Mouse (Mus musculus) left cerebral cortex, postnatal 36 days (tissue): ENCODE measurements at regions not wholly inside any gene's neighbourhood (a gene's known extent, or its start where the extent isn't known, plus 50 kb on each side); places are given as distances from the start of the nearest gene placed in this dataset. TPM values are rescaled to one million over a fixed set of nuclear protein-coding genes. Genes with fewer than 3 reads are reported as not detected.

Experiments used
- DNase-seq, 2 experiments: peaks; one replicate each; pipeline ENCODE4 v3.0.0; 2021 to 2022; ENCODE audit warnings: low spot score in 2 of 2, mixed read lengths in 1 of 2
- intact Hi-C: fragments of 180-260 bp; cut with DNase I; formaldehyde crosslinking; loops from one replicate; pipeline ENCODE4 v1.15.1; 2025
- microRNA-seq: library from miRNA; unstranded; fragments of <30 nt; microRNA quantifications from one replicate; pipeline ENCODE4 v1.2.0, GENCODE M21; 2022

DNA sequence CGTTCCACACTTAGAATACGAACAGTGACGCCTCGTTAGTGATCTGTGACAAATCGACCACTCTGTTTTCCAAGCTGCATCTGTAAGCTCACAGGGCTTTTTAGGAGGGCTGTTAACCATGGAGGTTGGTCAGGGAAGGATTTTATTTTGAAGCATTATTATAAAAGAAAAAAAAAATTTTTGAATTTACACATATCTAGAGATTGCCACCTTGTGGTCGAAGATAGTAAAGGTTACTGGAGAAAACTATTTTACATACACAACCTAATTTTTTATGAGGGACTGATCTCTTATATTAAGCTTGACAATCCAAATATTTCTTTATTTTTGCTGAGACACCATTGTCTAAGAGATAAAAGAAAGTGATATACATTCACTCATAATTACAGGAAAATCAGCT lies 937.2 kb downstream of the Sorcs1 start:
- no peak for DNase-seq
- intact Hi-C loops = loop anchor here (2.0 to 10.0 kb wide), 2 partner anchors 202 to 1596 kb away; no protein-coding TSS in a partner anchor

DNA sequence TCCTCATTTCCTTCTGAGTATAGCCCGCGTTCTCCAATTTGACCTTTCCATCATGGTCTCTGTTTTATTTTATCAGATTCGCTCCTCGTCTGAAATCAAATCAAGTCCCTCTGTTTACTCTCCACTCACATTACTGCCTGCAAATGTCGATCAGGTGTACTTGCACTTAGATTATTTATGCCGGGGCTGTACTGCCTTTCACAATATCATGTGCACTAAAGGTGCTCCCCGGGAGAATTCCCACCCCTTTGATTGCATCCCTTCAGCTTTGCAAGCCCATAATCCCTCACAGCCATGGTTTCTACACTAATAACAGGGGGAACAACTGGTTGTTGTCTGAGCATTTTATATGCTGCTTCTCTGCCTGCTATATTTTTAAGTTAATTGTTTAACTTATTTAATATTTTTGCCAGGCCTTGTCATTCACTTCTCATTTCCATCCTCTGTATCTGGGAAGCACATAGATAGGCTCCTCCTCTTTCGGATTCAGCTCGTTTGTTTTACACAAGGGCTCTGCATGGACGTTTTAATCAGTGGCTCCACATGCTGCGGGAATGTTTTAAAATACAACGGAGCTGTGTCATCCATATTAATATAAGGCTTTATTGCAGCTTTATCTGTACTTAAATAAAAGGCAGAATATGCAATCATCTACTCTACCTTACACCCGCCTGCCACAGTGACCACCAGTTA lies 938.8 kb downstream of the Sorcs1 start:
- intact Hi-C loops = loop anchor here (2.0 to 10.0 kb wide), 2 partner anchors 201 to 1595 kb away; no protein-coding TSS in a partner anchor
- DNase-seq = no peak

DNA sequence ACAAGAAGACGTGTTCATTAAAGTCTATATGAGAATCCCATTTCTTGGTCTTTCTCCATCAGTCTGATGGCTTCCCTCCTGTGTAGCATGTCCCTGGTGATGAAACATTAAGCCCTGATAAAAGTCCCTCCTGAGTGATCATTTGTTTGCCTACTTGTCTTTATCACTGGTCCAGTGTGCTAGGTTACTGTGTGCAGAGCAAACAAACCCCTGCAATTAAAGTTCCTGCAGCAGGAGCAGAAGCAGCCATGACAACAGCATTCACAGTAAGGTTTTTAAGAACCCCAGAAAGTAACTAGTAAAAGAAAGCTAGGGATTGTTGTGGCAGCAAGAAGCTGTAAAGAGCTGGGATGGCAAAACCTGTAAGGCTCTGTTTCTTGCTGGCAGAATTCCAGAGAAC lies 980.8 kb downstream of the Sorcs1 start:
- no peak for DNase-seq
- intact Hi-C loops = no loop called here

DNA sequence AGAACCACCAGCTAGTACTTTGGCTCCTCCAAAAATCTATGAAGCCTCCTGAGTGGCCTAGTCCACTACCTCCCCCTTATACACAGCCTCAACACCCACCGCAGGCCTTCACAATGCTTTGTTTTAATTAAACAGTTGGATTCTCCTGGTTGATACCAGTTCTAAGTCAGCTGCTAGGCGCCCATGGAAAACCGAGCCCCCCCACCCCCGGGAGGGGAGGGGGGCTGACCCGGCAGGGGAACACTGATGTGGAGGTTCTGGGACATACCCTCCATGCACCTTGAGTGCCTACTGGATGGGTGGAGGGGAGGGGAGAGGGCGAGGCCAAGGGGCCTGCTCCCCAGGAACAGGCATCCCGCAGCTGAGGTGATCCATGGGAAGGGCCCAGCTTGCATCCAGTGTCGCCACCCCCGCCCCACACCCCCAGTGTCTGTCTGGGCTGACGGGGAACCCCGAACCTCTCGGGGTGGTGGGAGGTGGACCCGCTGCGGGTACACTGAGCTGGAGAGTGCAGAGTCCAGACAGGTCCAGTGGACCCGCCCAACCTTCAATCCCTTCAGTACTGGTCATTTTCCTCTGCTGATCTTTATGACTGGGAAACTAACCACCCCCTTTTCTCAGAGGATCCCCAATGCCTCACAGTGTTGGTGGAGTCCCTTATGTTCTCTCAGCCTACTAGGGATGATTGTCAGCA lies 992.7 kb downstream of the Sorcs1 start:
- DNase-seq = no peak
- intact Hi-C loops = no loop called here

DNA sequence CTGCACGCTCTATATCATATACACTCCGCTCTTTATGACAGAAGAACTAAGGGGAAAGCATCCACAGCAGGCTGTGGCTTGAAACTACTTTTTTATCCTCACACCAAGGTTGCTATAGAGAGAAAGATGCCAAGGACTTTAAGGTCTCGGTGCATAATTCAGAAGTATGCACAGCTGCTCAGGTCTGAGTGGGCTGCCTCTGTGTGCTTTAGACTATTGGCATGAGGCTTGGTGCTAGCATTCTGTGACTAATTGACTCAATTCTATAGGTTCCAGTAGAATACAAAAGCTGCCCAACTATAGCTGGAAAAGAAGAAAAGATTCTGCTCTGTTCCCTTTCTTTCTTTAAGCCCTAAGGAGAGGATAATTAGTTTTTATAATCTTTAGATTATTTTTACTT lies 997.2 kb downstream of the Sorcs1 start:
- intact Hi-C loops = no loop called here
- DNase-seq = peak; percentile 19 to 23

DNA sequence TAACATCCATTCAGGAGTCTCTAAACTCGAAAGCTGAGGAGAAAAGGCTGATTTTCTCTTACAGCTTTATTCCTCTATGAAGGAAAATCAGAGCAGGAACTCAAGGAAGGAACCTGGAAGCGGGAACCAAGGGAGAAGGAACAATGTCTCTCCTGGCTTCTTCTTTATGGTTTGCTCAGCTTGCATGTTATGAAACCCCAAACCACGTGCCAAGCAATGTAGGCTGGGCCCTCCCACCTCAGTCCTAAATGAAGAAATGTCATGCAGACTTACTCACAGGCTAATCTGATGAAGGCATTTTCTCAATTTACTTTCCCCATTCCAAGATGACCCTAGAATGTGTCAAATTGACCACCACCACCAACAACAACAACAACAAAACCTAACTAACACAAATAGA lies 998.4 kb downstream of the Sorcs1 start:
- peak in 1 of 2 experiments; percentile 6 for DNase-seq
- intact Hi-C loops = no loop called here

DNA sequence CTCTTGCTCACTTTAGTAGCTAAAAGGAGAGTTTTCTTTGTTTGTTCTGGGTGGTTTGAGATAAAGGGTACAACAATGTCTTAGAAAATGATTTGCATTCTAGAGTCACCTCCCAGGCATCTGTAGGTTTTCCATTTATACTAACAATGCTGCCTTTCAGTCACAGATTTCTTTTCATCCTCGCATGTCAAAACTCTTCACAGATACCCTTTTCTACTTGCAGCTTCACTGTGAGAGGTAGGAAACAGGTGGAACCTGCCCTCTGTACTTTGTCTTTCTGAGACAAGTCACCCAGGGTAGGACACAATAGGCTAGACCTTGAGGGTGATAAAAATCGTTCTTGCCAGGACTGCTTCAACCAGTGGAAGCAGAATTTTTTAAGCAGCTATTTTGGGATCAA lies 1002.5 kb downstream of the Sorcs1 start:
- no peak for DNase-seq
- intact Hi-C loops = no loop called here

DNA sequence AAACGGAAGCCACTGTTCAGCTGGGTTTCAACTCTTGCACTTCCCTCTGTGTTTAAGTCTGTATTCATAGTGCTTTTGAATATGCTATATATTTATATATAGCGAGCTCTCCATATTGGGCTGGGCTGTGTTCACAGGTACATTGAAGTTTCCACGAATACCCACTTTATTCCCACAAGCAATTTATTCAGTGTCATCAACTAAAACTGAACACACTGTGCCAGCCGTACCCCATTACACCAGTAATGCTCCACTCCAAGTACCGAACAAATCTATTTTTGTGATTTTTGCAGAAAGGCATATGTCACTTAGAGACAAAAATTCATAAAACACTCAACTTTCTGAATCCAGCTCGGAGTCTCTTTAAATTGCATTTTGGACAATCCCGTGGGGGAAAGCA lies 1048.5 kb downstream of the Sorcs1 start:
- DNase-seq = no peak
- intact Hi-C loops = no loop called here

DNA sequence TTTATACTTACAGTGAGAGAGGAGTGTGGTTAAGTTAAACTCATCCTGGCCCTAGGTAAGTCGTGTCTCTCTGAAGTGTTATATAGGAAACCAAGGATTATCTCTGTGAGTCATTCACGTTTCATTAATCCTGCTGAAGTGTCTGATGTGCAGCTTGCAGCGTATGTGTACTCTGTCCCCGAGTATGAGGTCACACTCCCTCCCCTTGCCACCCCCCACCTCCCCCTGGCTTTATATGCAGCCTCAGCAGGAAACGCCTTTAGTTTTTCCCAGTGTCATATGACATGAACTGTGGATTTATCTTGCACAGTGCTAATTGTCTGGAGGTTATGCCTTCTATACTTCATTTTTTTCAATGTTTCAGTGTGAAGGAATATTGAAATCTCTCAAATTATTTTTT lies 1058.5 kb downstream of the Sorcs1 start:
- intact Hi-C loops = no loop called here
- DNase-seq = no peak

DNA sequence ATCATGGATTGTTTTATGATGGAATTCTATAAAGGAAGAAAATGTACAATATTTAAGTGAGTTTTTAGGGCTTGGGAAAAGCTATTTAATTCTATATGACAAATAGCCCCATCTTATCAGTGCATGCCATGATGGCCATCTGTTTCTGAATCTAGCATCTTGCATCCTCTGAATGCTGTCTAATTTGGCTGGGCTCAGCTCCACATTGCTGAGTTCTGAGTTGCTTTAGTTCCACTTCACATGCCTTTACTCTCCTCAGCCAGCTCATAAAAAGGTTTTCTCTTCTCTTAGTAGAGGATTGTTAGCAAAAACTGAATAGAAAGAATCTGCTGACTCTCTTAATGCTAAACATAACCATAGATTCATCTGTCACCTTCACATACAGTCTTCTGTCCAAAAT lies 1063.4 kb downstream of the Sorcs1 start:
- intact Hi-C loops = no loop called here
- no peak for DNase-seq

Small RNAs in the stretch of these regions (microRNA-seq; reads per million reads assigned to microRNA genes)
- gene Gm27935 = not detected
